8 mouse cellular contexts compared by ENCODE assay signal in the genomic region with DNA sequence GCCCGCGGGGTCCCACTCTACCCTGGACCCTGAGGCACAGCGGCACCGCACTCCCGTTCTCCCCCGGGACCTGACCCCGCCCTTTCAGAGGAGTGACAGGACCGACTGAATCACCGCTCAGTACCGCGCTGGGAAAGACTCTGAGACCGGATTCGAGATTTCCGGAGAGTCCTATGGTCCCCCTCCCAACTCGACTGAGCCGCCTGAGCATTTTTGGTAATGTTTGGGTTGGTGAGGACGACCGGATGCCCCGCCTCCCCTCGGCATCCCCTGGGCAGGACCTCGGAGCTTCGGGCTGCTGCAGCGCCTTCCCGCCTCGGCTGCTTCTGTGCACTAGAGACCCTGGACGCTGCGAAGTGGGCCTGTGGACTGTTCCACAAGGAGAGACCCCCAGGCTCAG. TPM values are rescaled to one million over a fixed set of nuclear protein-coding genes. Genes with fewer than 3 reads are reported as not detected.
DNase-seq lines count a peak whose midpoint lies in the region; ATAC-seq and TF ChIP-seq lines count a peak whose summit lies in the region.

No protein-coding gene starts in this region.

- H3K9me3 ChIP-seq in ES-Bruce4 (replicated peaks; ENCODE audit: control insufficient read depth, insufficient read depth, low read length, poor library complexity, severe bottlenecking) = no peaks in the 10 kb centered on the region
- H3K9me3 ChIP-seq in hindbrain, postnatal 0 days (ENCODE audit: low read length) = no peaks in the 10 kb centered on the region
- H3K9me3 ChIP-seq in liver, embryonic 13.5 days (replicated peaks) = no peaks in the 10 kb centered on the region

- no peaks in the 10 kb centered on the region for H3K36me3 ChIP-seq in ES-Bruce4 (ENCODE audit: control insufficient read depth, insufficient read depth, low read length, poor library complexity, severe bottlenecking)
- no peaks in the 10 kb centered on the region for H3K36me3 ChIP-seq in hindbrain, postnatal 0 days (ENCODE audit: insufficient read depth, low read length)
- no peaks in the 10 kb centered on the region for H3K36me3 ChIP-seq in liver, embryonic 13.5 days

- no peak for TF ChIP-seq EP300 in ES-Bruce4 (IDR thresholded peaks at IDR 0.05; ENCODE audit: insufficient read depth, low read depth, low read length)

- peaks cover 9% of the 10 kb centered on the region for H3K4me1 ChIP-seq in ES-Bruce4 (ENCODE audit: control insufficient read depth, insufficient read depth, low read length)
- H3K4me1 ChIP-seq in hindbrain, postnatal 0 days (ENCODE audit: insufficient read depth, low read length) = peaks cover 13% of the 10 kb centered on the region
- peaks cover 41% of the 10 kb centered on the region for H3K4me1 ChIP-seq in liver, embryonic 13.5 days (replicated peaks)

- H3K27me3 ChIP-seq in ES-Bruce4 (ENCODE audit: control insufficient read depth, insufficient read depth, low read length, poor library complexity, severe bottlenecking) = no peaks in the 10 kb centered on the region
- H3K27me3 ChIP-seq in hindbrain, postnatal 0 days (ENCODE audit: insufficient read depth, low read length) = peaks cover 14% of the 10 kb centered on the region; the same call in 1 of the 2 replicates
- H3K27me3 ChIP-seq in liver, embryonic 13.5 days = peaks cover 74% of the 10 kb centered on the region

- H3K9ac ChIP-seq in ES-Bruce4 (ENCODE audit: low read depth, poor library complexity, severe bottlenecking) = peak overlapping the region; percentile 76
- peak overlapping the region; percentile 26; the same call in 1 of the 2 replicates for H3K9ac ChIP-seq in hindbrain, postnatal 0 days (replicated peaks; ENCODE audit: low read length)
- H3K9ac ChIP-seq in liver, embryonic 13.5 days = peak overlapping the region; percentile 51

- TF ChIP-seq POLR2A in ES-Bruce4 (IDR thresholded peaks at IDR 0.05; ENCODE audit: insufficient read depth, low read length) = no peak

- peak overlapping the region; percentile 76 for H3K27ac ChIP-seq in ES-Bruce4 (ENCODE audit: insufficient read depth, low read length)
- H3K27ac ChIP-seq in hindbrain, postnatal 0 days = 0 out of 2 replicates have a peak overlapping the region, but pooled peaks have one; percentile 22
- H3K27ac ChIP-seq in liver, embryonic 13.5 days = peak overlapping the region; percentile 66

- DNase-seq in brain, adult 2 months (ENCODE audit: low read depth, low spot score) = peak; percentile 66
- DNase-seq in gastrocnemius, postnatal 14 days = peak; percentile 74
- peak; percentile 20 for DNase-seq in hindbrain, postnatal 0 days (ENCODE audit: low spot score)
- no peak for DNase-seq in liver, embryonic 13.5 days
- DNase-seq in natural killer cell, adult 2 months (ENCODE audit: low spot score in 2 of 2) = peak; percentile 70 to 73
- peak; percentile 81 for DNase-seq in thymus, postnatal 0 days (ENCODE audit: low spot score)
- DNase-seq in layer of hippocampus, postnatal 14 days (ENCODE audit: low spot score in 2 of 2) = no peak

- under 1% methylated on average over 27 of the region's 27 CpGs for WGBS in hindbrain, postnatal 0 days
- under 1% methylated on average over 27 of the region's 27 CpGs for WGBS in liver, embryonic 13.5 days (ENCODE audit: insufficient replicate concordance)

- H3K4me2 ChIP-seq in hindbrain, postnatal 0 days (ENCODE audit: low read depth, low read length) = peak overlapping the region; percentile 59
- peak overlapping the region; percentile 64 for H3K4me2 ChIP-seq in liver, embryonic 13.5 days

- H3K4me3 ChIP-seq in ES-Bruce4 (ENCODE audit: low read depth, low read length) = peak overlapping the region; percentile 61
- H3K4me3 ChIP-seq in hindbrain, postnatal 0 days (ENCODE audit: low read length) = peak overlapping the region; percentile 26
- peak overlapping the region; percentile 35 for H3K4me3 ChIP-seq in liver, embryonic 13.5 days (replicated peaks)

- no peak for TF ChIP-seq CTCF in ES-Bruce4 (IDR thresholded peaks at IDR 0.05; ENCODE audit: low read depth, low read length)
- no peak for TF ChIP-seq CTCF in hindbrain, postnatal 0 days (IDR thresholded peaks at IDR 0.05; ENCODE audit: low read depth)

- 0 out of 2 replicates have a peak, but pooled peaks have one; percentile 25 for ATAC-seq in hindbrain, postnatal 0 days
- peak; percentile 47 for ATAC-seq in liver, embryonic 13.5 days (ENCODE audit: low read depth)

- intact Hi-C loops in gastrocnemius, postnatal 14 days (cut with DNase I; ENCODE audit: low total_unique reads) = loop anchor here (5.0 to 10.0 kb wide), 2 partner anchors 105 to 352 kb away; partner anchors contain the start of genes Bcl9l and Cbl

RNA-seq across cellular contexts. Expression of gene Mcam, which starts 4.2 kb away (rescaled TPM):
- polyA plus RNA-seq in ES-Bruce4 (2011; ENCODE audit: insufficient read depth, insufficient read length, low read depth, missing spikeins) = 57.6 and 58.0 TPM in 2 replicates
- total RNA-seq in gastrocnemius, postnatal 14 days (2021) = 10 to 100 TPM; 62.3 to 83.8 TPM
- 23.7 and 29.5 TPM in 2 replicates for total RNA-seq in hindbrain, postnatal 0 days (2014; rRNA removed)
- polyA plus RNA-seq in hindbrain, postnatal 0 days (2015; fragmentation: Nextera tagmentation; extraction: Ambion mirVana) = 8.0 and 9.0 TPM in 2 replicates
- 3.7 and 4.0 TPM in 2 replicates for polyA plus RNA-seq in liver, embryonic 13.5 days (2015; fragmentation: Nextera tagmentation; extraction: Ambion mirVana)
- polyA plus RNA-seq in thymus, postnatal 0 days (2015; fragmentation: Nextera tagmentation; extraction: Ambion mirVana) = 6.9 and 7.9 TPM in 2 replicates
- 10 to 100 TPM; 24.5 to 27.8 TPM for total RNA-seq in layer of hippocampus, postnatal 14 days (2021)

RNA-seq across cellular contexts. Expression of gene Rnf26, which starts 16.7 kb away (rescaled TPM):
- 34.1 and 34.3 TPM in 2 replicates for polyA plus RNA-seq in ES-Bruce4 (2011; ENCODE audit: insufficient read depth, insufficient read length, low read depth, missing spikeins)
- total RNA-seq in gastrocnemius, postnatal 14 days (2021) = 1 to 10 TPM; 6.4 to 8.4 TPM
- total RNA-seq in hindbrain, postnatal 0 days (2014; rRNA removed) = 17.5 and 24.3 TPM in 2 replicates
- 38.0 and 41.1 TPM in 2 replicates for polyA plus RNA-seq in hindbrain, postnatal 0 days (2015; fragmentation: Nextera tagmentation; extraction: Ambion mirVana)
- 36.9 and 38.7 TPM in 2 replicates for polyA plus RNA-seq in liver, embryonic 13.5 days (2015; fragmentation: Nextera tagmentation; extraction: Ambion mirVana)
- polyA plus RNA-seq in thymus, postnatal 0 days (2015; fragmentation: Nextera tagmentation; extraction: Ambion mirVana) = 52.3 and 53.4 TPM in 2 replicates
- total RNA-seq in layer of hippocampus, postnatal 14 days (2021) = 10 to 100 TPM; 27.7 to 28.2 TPM

RNA-seq across cellular contexts. Expression of gene Gm49380, which starts 16.7 kb away (rescaled TPM):
- 0.49 and 0.67 TPM in 2 replicates for polyA plus RNA-seq in ES-Bruce4 (2011; ENCODE audit: insufficient read depth, insufficient read length, low read depth, missing spikeins)
- total RNA-seq in gastrocnemius, postnatal 14 days (2021) = 1 to 10 TPM in 1 of 2 experiments, under 1 TPM in 1; 0.23 to 1.2 TPM
- total RNA-seq in hindbrain, postnatal 0 days (2014; rRNA removed) = not detected in 2 replicates
- polyA plus RNA-seq in hindbrain, postnatal 0 days (2015; fragmentation: Nextera tagmentation; extraction: Ambion mirVana) = 0.21 TPM in 1 of 2 replicates, not detected in the other
- polyA plus RNA-seq in liver, embryonic 13.5 days (2015; fragmentation: Nextera tagmentation; extraction: Ambion mirVana) = 0.05 TPM in 1 of 2 replicates, not detected in the other
- 0.05 and 0.10 TPM in 2 replicates for polyA plus RNA-seq in thymus, postnatal 0 days (2015; fragmentation: Nextera tagmentation; extraction: Ambion mirVana)
- under 1 TPM; 0.14 to 0.29 TPM for total RNA-seq in layer of hippocampus, postnatal 14 days (2021)

RNA-seq across cellular contexts. Expression of gene C1qtnf5, which starts 23.0 kb away (rescaled TPM):
- polyA plus RNA-seq in ES-Bruce4 (2011; ENCODE audit: insufficient read depth, insufficient read length, low read depth, missing spikeins) = not detected in 2 replicates
- 10 to 100 TPM; 22.9 to 25.7 TPM for total RNA-seq in gastrocnemius, postnatal 14 days (2021)
- total RNA-seq in hindbrain, postnatal 0 days (2014; rRNA removed) = 36.7 and 39.5 TPM in 2 replicates
- 12.3 and 12.8 TPM in 2 replicates for polyA plus RNA-seq in hindbrain, postnatal 0 days (2015; fragmentation: Nextera tagmentation; extraction: Ambion mirVana)
- 0.17 and 0.20 TPM in 2 replicates for polyA plus RNA-seq in liver, embryonic 13.5 days (2015; fragmentation: Nextera tagmentation; extraction: Ambion mirVana)
- polyA plus RNA-seq in thymus, postnatal 0 days (2015; fragmentation: Nextera tagmentation; extraction: Ambion mirVana) = 1.2 and 2.0 TPM in 2 replicates
- 10 to 100 TPM; 13.5 to 18.6 TPM for total RNA-seq in layer of hippocampus, postnatal 14 days (2021)

RNA-seq across cellular contexts. Expression of gene Mfrp, which starts 28.5 kb away (rescaled TPM):
- polyA plus RNA-seq in ES-Bruce4 (2011; ENCODE audit: insufficient read depth, insufficient read length, low read depth, missing spikeins) = not detected in 2 replicates
- under 1 TPM in 1 of 2 experiments, not detected in 1; 0.06 TPM for total RNA-seq in gastrocnemius, postnatal 14 days (2021)
- 2.8 and 4.0 TPM in 2 replicates for total RNA-seq in hindbrain, postnatal 0 days (2014; rRNA removed)
- 0.24 and 0.50 TPM in 2 replicates for polyA plus RNA-seq in hindbrain, postnatal 0 days (2015; fragmentation: Nextera tagmentation; extraction: Ambion mirVana)
- not detected in 2 replicates for polyA plus RNA-seq in liver, embryonic 13.5 days (2015; fragmentation: Nextera tagmentation; extraction: Ambion mirVana)
- polyA plus RNA-seq in thymus, postnatal 0 days (2015; fragmentation: Nextera tagmentation; extraction: Ambion mirVana) = not detected in 2 replicates
- 1 to 10 TPM in 1 of 2 experiments, under 1 TPM in 1; 0.33 to 8.6 TPM for total RNA-seq in layer of hippocampus, postnatal 14 days (2021)

Comparison
In these comparisons a context has a peak if more than half of its experiments do, and no peak if none do; other contexts are left out.
1. H3K27ac ChIP-seq: peak in every context shown above with its lines; median percentile 76 in ES-Bruce4; 66 in liver, embryonic 13.5 days; 22 in hindbrain, postnatal 0 days.
2. H3K9ac ChIP-seq: peak in every context shown above with its lines; median percentile 76 in ES-Bruce4; 51 in liver, embryonic 13.5 days; 26 in hindbrain, postnatal 0 days.
3. DNase-seq: peak in brain, adult 2 months (single experiment), gastrocnemius, postnatal 14 days (single experiment), hindbrain, postnatal 0 days (single experiment), natural killer cell, adult 2 months (2 of 2) and thymus, postnatal 0 days (single experiment); none in liver, embryonic 13.5 days (single experiment) and layer of hippocampus, postnatal 14 days (0 of 2).
4. Peak in every context shown above with its lines, with median percentiles within 50 percentile points of each other: H3K4me3 ChIP-seq.